In the genomic region with DNA sequence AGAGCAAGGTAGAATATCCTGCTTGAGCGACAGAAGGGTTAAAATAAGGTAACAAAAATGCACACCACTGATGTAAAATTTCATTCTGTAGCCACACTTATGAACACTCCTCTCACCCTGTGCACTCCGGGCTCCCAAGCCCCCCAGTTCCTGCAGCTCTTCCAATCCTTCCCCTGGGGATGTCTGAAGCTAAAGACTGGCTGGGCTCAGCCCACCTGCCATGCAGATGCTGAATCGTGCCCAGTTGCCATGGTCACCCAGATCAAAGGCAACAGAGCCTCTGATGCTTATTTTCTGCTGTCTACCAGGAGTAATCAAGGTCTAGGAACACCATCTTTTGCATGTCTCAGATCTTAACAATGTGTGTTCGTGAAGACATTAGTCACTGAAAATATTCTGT, we compare ENCODE assay signal across 17 mouse cellular contexts.
DNase-seq lines count a peak whose midpoint lies in the region; ATAC-seq lines count a peak whose summit lies in the region.
"Had no signal": no experiment of that assay in that cellular context is flagged by ENCODE, and none has a peak within 500 bp of the region (broad histone marks: within the 10 kb centered on the region; RNA-seq: fewer than 3 reads in every experiment).

No protein-coding gene starts in this region.

- no peaks in the 10 kb centered on the region for H3K4me1 ChIP-seq in neural tube, embryonic 15.5 days
- peaks cover 9% of the 10 kb centered on the region for H3K4me1 ChIP-seq in midbrain, embryonic 10.5 days
- no peaks in the 10 kb centered on the region for H3K4me1 ChIP-seq in neural tube, embryonic 14.5 days (ENCODE audit: control insufficient read depth, insufficient read depth, low read length)
- H3K4me1 ChIP-seq: limb, embryonic 15.5 days had no signal

- no peak overlapping the region for H3K4me3 ChIP-seq in neural tube, embryonic 15.5 days (replicated peaks)
- H3K4me3 ChIP-seq in midbrain, embryonic 10.5 days: no peak overlapping the region
- H3K4me3 ChIP-seq in neural tube, embryonic 14.5 days (ENCODE audit: low read depth, low read length): no peak overlapping the region
- H3K4me3 ChIP-seq: limb, embryonic 15.5 days; neural tube, embryonic 13.5 days had no signal

- WGBS in neural tube, embryonic 15.5 days: 47% methylated on average over 4 of the region's 4 CpGs
- WGBS in midbrain, embryonic 10.5 days: 45% methylated on average over 4 of the region's 4 CpGs
- WGBS in neural tube, embryonic 14.5 days: 49% methylated on average over 4 of the region's 4 CpGs

- no peaks in the 10 kb centered on the region for H3K9me3 ChIP-seq in neural tube, embryonic 15.5 days (replicated peaks)
- no peaks in the 10 kb centered on the region for H3K9me3 ChIP-seq in midbrain, embryonic 10.5 days (replicated peaks)
- H3K9me3 ChIP-seq in neural tube, embryonic 14.5 days (ENCODE audit: control insufficient read depth, low read length): no peaks in the 10 kb centered on the region
- H3K9me3 ChIP-seq: G1E; limb, embryonic 15.5 days; neural tube, embryonic 13.5 days had no signal

- no peaks in the 10 kb centered on the region for H3K27me3 ChIP-seq in neural tube, embryonic 15.5 days (replicated peaks)
- H3K27me3 ChIP-seq in midbrain, embryonic 10.5 days (ENCODE audit: low read depth, poor library complexity, severe bottlenecking): no peaks in the 10 kb centered on the region
- no peaks in the 10 kb centered on the region for H3K27me3 ChIP-seq in neural tube, embryonic 14.5 days (ENCODE audit: control insufficient read depth, insufficient read depth, low read length)
- H3K27me3 ChIP-seq: limb, embryonic 15.5 days; neural tube, embryonic 13.5 days had no signal

- no peak for ATAC-seq in neural tube, embryonic 15.5 days (ENCODE audit: low FRiP score)
- peak; percentile 49 for ATAC-seq in neural tube, embryonic 14.5 days (ENCODE audit: low read depth)
- ATAC-seq in monocyte, adult 5-6 weeks (replicated peaks; ENCODE audit: insufficient number of reproducible peaks, low FRiP score, low TSS enrichment, poor library complexity, severe bottlenecking): no peak
- ATAC-seq: CD4-positive, CD25-positive, alpha-beta regulatory T cell, adult 4 months had no signal

- no peak overlapping the region for H3K4me2 ChIP-seq in neural tube, embryonic 15.5 days
- no peak overlapping the region for H3K4me2 ChIP-seq in neural tube, embryonic 14.5 days (ENCODE audit: low read depth, low read length)
- H3K4me2 ChIP-seq: limb, embryonic 15.5 days; neural tube, embryonic 13.5 days had no signal

- H3K9ac ChIP-seq in neural tube, embryonic 15.5 days (replicated peaks): no peak overlapping the region
- H3K9ac ChIP-seq in neural tube, embryonic 14.5 days (replicated peaks; ENCODE audit: low read depth, low read length): no peak overlapping the region
- H3K9ac ChIP-seq: limb, embryonic 15.5 days; neural tube, embryonic 13.5 days had no signal

- peak; percentile 23 for DNase-seq in embryo, embryonic 10 days (ENCODE audit: low spot score)
- no peak for DNase-seq in embryo, embryonic 9.5 days (ENCODE audit: extremely low spot score)
- peak; percentile 16 for DNase-seq in neural tube, embryonic 10.5 days (ENCODE audit: extremely low spot score, low spot score)
- DNase-seq in midbrain, embryonic 10.5 days (ENCODE audit: low spot score): peak; percentile 31
- no peak for DNase-seq in right cerebral cortex, postnatal 10 days (ENCODE audit: low spot score in 2 of 2)
- DNase-seq: kidney, adult 8-10 months; kidney, postnatal 36 days; layer of hippocampus, adult 9-11 months; lung, postnatal 14 days; thymus, postnatal 4 days had no signal

- no peak overlapping the region for H3K27ac ChIP-seq in neural tube, embryonic 15.5 days (replicated peaks)
- H3K27ac ChIP-seq in midbrain, embryonic 10.5 days (replicated peaks): no peak overlapping the region
- H3K27ac ChIP-seq in neural tube, embryonic 14.5 days (ENCODE audit: low read depth, low read length): no peak overlapping the region
- H3K27ac ChIP-seq: limb, embryonic 15.5 days; neural tube, embryonic 13.5 days had no signal

- peaks cover 7% of the 10 kb centered on the region; the same call in 1 of the 2 replicates for H3K36me3 ChIP-seq in neural tube, embryonic 15.5 days
- H3K36me3 ChIP-seq in midbrain, embryonic 10.5 days: peaks cover 3% of the 10 kb centered on the region; the same call in 1 of the 2 replicates
- no peaks in the 10 kb centered on the region for H3K36me3 ChIP-seq in neural tube, embryonic 14.5 days (ENCODE audit: control insufficient read depth, insufficient read depth, low read length)

Comparison
In these comparisons a context has a peak if more than half of its experiments do, and no peak if none do; other contexts are left out.
1. DNase-seq: peak in embryo, embryonic 10 days (single experiment), neural tube, embryonic 10.5 days (single experiment) and midbrain, embryonic 10.5 days (single experiment); none in embryo, embryonic 9.5 days (single experiment) and right cerebral cortex, postnatal 10 days (0 of 2).